Mouse (Mus musculus): ENCODE results near the gene 3110040M04Rik. TPM values are rescaled to one million over a fixed set of nuclear protein-coding genes. Genes with fewer than 3 reads are reported as not detected.
"Not testable (repeated sequence)": the region's sequence is repeated elsewhere in the genome, so short reads cannot be mapped to it uniquely, and the experiment has no call there.

3110040M04Rik gene
- polyA plus RNA-seq, 1 experiment from 2014 or later: 0.66 TPM

- no peak for ATAC-seq (ENCODE audit: insufficient read depth, low FRiP score, low TSS enrichment)
- no peaks in the 10 kb centered on the region for H3K4me1 ChIP-seq (ENCODE audit: control insufficient read depth, insufficient read depth, low read length)
- no peaks in the 10 kb centered on the region for H3K27me3 ChIP-seq (ENCODE audit: control insufficient read depth, insufficient read depth, low read length)
- no peak overlapping the region for H3K27ac ChIP-seq (ENCODE audit: low read depth, low read length)
- H3K4me2 ChIP-seq (ENCODE audit: low read depth): no peak overlapping the region
- no peak overlapping the region for H3K9ac ChIP-seq (ENCODE audit: low read length)
- H3K36me3 ChIP-seq (ENCODE audit: control insufficient read depth, insufficient read depth, low read length): no peaks in the 10 kb centered on the region
- H3K4me3 ChIP-seq (ENCODE audit: low read depth, low read length): no peak overlapping the region
- no peaks in the 10 kb centered on the region for H3K9me3 ChIP-seq (ENCODE audit: control insufficient read depth, low read length)
- DNase-seq (ENCODE audit: low spot score): no peak
- 75% methylated on average over 3 of the region's 3 CpGs for WGBS
Observed at GRCm38 (mm10) chr1:151168637-151169036, 35.3 kb upstream of the 3110040M04Rik start.

GRCm38 (mm10) chr1:151171572-151172461 lies 32.1 kb upstream of the 3110040M04Rik start:
- Histone ChIP-seq H3K27me3 (ENCODE audit: control insufficient read depth, insufficient read depth, low read length) (no peaks in the 10 kb centered on the region), H3K9ac (ENCODE audit: low read length) (no peak overlapping the region), H3K27ac (ENCODE audit: low read depth, low read length) (no peak overlapping the region), H3K9me3 (ENCODE audit: control insufficient read depth, low read length) (no peaks in the 10 kb centered on the region), H3K4me1 (ENCODE audit: control insufficient read depth, insufficient read depth, low read length) (no peaks in the 10 kb centered on the region), H3K36me3 (ENCODE audit: control insufficient read depth, insufficient read depth, low read length) (no peaks in the 10 kb centered on the region), H3K4me2 (ENCODE audit: low read depth) (no peak overlapping the region), H3K4me3 (ENCODE audit: low read depth, low read length) (no peak overlapping the region)
- WGBS: 72% methylated on average over 2 of the region's 2 CpGs
- no peak for ATAC-seq (ENCODE audit: insufficient read depth, low FRiP score, low TSS enrichment)
- DNase-seq (ENCODE audit: low spot score): no peak

GRCm38 (mm10) chr1:151177030-151177936 lies 26.6 kb upstream of the 3110040M04Rik start:
- Histone ChIP-seq H3K4me3 (ENCODE audit: low read depth, low read length) (0 out of 2 replicates have a peak overlapping the region, but pooled peaks have one; percentile 12), H3K9me3 (ENCODE audit: control insufficient read depth, low read length) (no peaks in the 10 kb centered on the region), H3K4me2 (ENCODE audit: low read depth) (peak overlapping the region; percentile 41), H3K9ac (ENCODE audit: low read length) (no peak overlapping the region; the same call in 1 of the 2 replicates), H3K4me1 (ENCODE audit: control insufficient read depth, insufficient read depth, low read length) (peaks cover 8% of the 10 kb centered on the region), H3K27me3 (ENCODE audit: control insufficient read depth, insufficient read depth, low read length) (no peaks in the 10 kb centered on the region), H3K36me3 (ENCODE audit: control insufficient read depth, insufficient read depth, low read length) (no peaks in the 10 kb centered on the region), H3K27ac (ENCODE audit: low read depth, low read length) (peak overlapping the region; percentile 39; the same call in 1 of the 2 replicates)
- 6% methylated on average over 10 of the region's 10 CpGs for WGBS
- DNase-seq (ENCODE audit: low spot score) (no peak), ATAC-seq (ENCODE audit: insufficient read depth, low FRiP score, low TSS enrichment) (peak; percentile 81)

- Histone ChIP-seq H3K4me2 (ENCODE audit: low read depth) (peak overlapping the region; percentile 41), H3K27me3 (ENCODE audit: control insufficient read depth, insufficient read depth, low read length) (no peaks in the 10 kb centered on the region), H3K4me1 (ENCODE audit: control insufficient read depth, insufficient read depth, low read length) (peaks cover 8% of the 10 kb centered on the region), H3K9me3 (ENCODE audit: control insufficient read depth, low read length) (no peaks in the 10 kb centered on the region), H3K27ac (ENCODE audit: low read depth, low read length) (no peak overlapping the region), H3K9ac (ENCODE audit: low read length) (no peak overlapping the region; the same call in 1 of the 2 replicates), H3K4me3 (ENCODE audit: low read depth, low read length) (0 out of 2 replicates have a peak overlapping the region, but pooled peaks have one; percentile 12), H3K36me3 (ENCODE audit: control insufficient read depth, insufficient read depth, low read length) (no peaks in the 10 kb centered on the region)
- ATAC-seq (ENCODE audit: insufficient read depth, low FRiP score, low TSS enrichment): no peak
- DNase-seq (ENCODE audit: low spot score): no peak
- 4% methylated on average over 4 of the region's 4 CpGs for WGBS
Observed at GRCm38 (mm10) chr1:151177937-151178271, 26.0 kb upstream of the 3110040M04Rik start.

- peak; percentile 34 for DNase-seq (ENCODE audit: low spot score)
Observed at GRCm38 (mm10) chr1:151178505-151179083, 25.3 kb upstream of the 3110040M04Rik start.

GRCm38 (mm10) chr1:151180167-151180566 lies 23.8 kb upstream of the 3110040M04Rik start:
- DNase-seq (ENCODE audit: low spot score): no peak
- peaks cover 8% of the 10 kb centered on the region for H3K4me1 ChIP-seq (ENCODE audit: control insufficient read depth, insufficient read depth, low read length)
- H3K36me3 ChIP-seq (ENCODE audit: control insufficient read depth, insufficient read depth, low read length): no peaks in the 10 kb centered on the region
- no peak overlapping the region for H3K4me3 ChIP-seq (ENCODE audit: low read depth, low read length)
- no peak for ATAC-seq (ENCODE audit: insufficient read depth, low FRiP score, low TSS enrichment)
- H3K27ac ChIP-seq (ENCODE audit: low read depth, low read length): no peak overlapping the region
- 91% methylated on average over 2 of the region's 2 CpGs for WGBS
- no peak overlapping the region for H3K4me2 ChIP-seq (ENCODE audit: low read depth)
- no peaks in the 10 kb centered on the region for H3K27me3 ChIP-seq (ENCODE audit: control insufficient read depth, insufficient read depth, low read length)
- H3K9me3 ChIP-seq (ENCODE audit: control insufficient read depth, low read length): no peaks in the 10 kb centered on the region
- H3K9ac ChIP-seq (ENCODE audit: low read length): no peak overlapping the region

More at GRCm38 (mm10) chr1:151178505-151179083, 25.3 kb upstream of the 3110040M04Rik start:
- no peaks in the 10 kb centered on the region for H3K36me3 ChIP-seq (ENCODE audit: control insufficient read depth, insufficient read depth, low read length)
- no peak overlapping the region for H3K9ac ChIP-seq (ENCODE audit: low read length)
- no peak overlapping the region for H3K4me3 ChIP-seq (ENCODE audit: low read depth, low read length)
- H3K4me1 ChIP-seq (ENCODE audit: control insufficient read depth, insufficient read depth, low read length): peaks cover 8% of the 10 kb centered on the region
- ATAC-seq (ENCODE audit: insufficient read depth, low FRiP score, low TSS enrichment): peak; percentile 45; the same call in 1 of the 2 replicates
- H3K9me3 ChIP-seq (ENCODE audit: control insufficient read depth, low read length): no peaks in the 10 kb centered on the region
- no peaks in the 10 kb centered on the region for H3K27me3 ChIP-seq (ENCODE audit: control insufficient read depth, insufficient read depth, low read length)
- 12% methylated on average over 2 of the region's 2 CpGs for WGBS
- H3K27ac ChIP-seq (ENCODE audit: low read depth, low read length): no peak overlapping the region
- no peak overlapping the region for H3K4me2 ChIP-seq (ENCODE audit: low read depth)

- not testable (repeated sequence) for H3K27ac ChIP-seq (ENCODE audit: low read depth, low read length)
Observed at GRCm38 (mm10) chr1:151182266-151182665, 21.7 kb upstream of the 3110040M04Rik start, which contains the start of gene Gm47985. Gm47985 (plus strand) TSS chr1:151182537.

GRCm38 (mm10) chr1:151186186-151186585 lies 17.7 kb upstream of the 3110040M04Rik start:
- not testable (repeated sequence) for DNase-seq (ENCODE audit: low spot score); H3K27ac ChIP-seq (ENCODE audit: low read depth, low read length); H3K4me2 ChIP-seq (ENCODE audit: low read depth); H3K9me3 ChIP-seq (ENCODE audit: control insufficient read depth, low read length); H3K4me1 ChIP-seq (ENCODE audit: control insufficient read depth, insufficient read depth, low read length); H3K4me3 ChIP-seq (ENCODE audit: low read depth, low read length); H3K9ac ChIP-seq (ENCODE audit: low read length); H3K27me3 ChIP-seq (ENCODE audit: control insufficient read depth, insufficient read depth, low read length); H3K36me3 ChIP-seq (ENCODE audit: control insufficient read depth, insufficient read depth, low read length); ATAC-seq (ENCODE audit: insufficient read depth, low FRiP score, low TSS enrichment)
- 92% methylated on average over 3 of the region's 3 CpGs for WGBS

More at GRCm38 (mm10) chr1:151182266-151182665, 21.7 kb upstream of the 3110040M04Rik start, which contains the start of gene Gm47985:
- H3K4me1 ChIP-seq (ENCODE audit: control insufficient read depth, insufficient read depth, low read length); DNase-seq (ENCODE audit: low spot score); H3K36me3 ChIP-seq (ENCODE audit: control insufficient read depth, insufficient read depth, low read length); H3K27me3 ChIP-seq (ENCODE audit: control insufficient read depth, insufficient read depth, low read length); H3K9me3 ChIP-seq (ENCODE audit: control insufficient read depth, low read length); H3K9ac ChIP-seq (ENCODE audit: low read length); H3K4me2 ChIP-seq (ENCODE audit: low read depth); H3K4me3 ChIP-seq (ENCODE audit: low read depth, low read length); ATAC-seq (ENCODE audit: insufficient read depth, low FRiP score, low TSS enrichment): not testable (repeated sequence)
- WGBS: no CpG with 5 or more reads among the region's 7 CpGs
